Mouse (Mus musculus) hindbrain, embryonic 10.5 days (tissue): Measurements from ENCODE around the gene Ugp2. TPM values are rescaled to one million over a fixed set of nuclear protein-coding genes. Genes with fewer than 3 reads are reported as not detected.

Experiments used
- microRNA counts: library from miRNA; unstranded; fragments of <30 nt; microRNA quantifications from one replicate; lab custom pipeline; 2017
- polyA plus RNA-seq: library from polyadenylated mRNA; unstranded; fragments of >200 nt; fragmentation: Nextera tagmentation; extraction: Ambion mirVana; gene quantifications from 2 replicates; pipeline ENCODE4 v1.2.1, GENCODE M21; 2016

The Ugp2 gene
- polyA plus RNA-seq, 1 experiment from 2014 or later: 55.7 TPM

MicroRNAs encoded within 50 kb of the gene (microRNA counts, 519-probe panel; counts per million panel counts)
- 1,255 counts per million, percentile 77 among the panel's probes with 10 or more counts for microRNA mmu-miR-1933-3p (lab: Ali Mortazavi, UCI)
- 1,255 counts per million, percentile 77 among the panel's probes with 10 or more counts for microRNA mmu-miR-1933-5p (lab: Ali Mortazavi, UCI)

Other genes with a start within 250 kb of the Ugp2 start
- 9.8 and 10.1 TPM in 2 replicates for gene Vps54, start 131.9 kb downstream of the Ugp2 start, polyA plus RNA-seq
- 13.8 and 13.9 TPM in 2 replicates for gene Wdpcp, start 201.0 kb upstream of the Ugp2 start, polyA plus RNA-seq
- gene Mdh1, start 201.2 kb upstream of the Ugp2 start, polyA plus RNA-seq: 411 and 415 TPM in 2 replicates